Mouse (Mus musculus): ENCODE data around the gene Gclc. TPM values are rescaled to one million over a fixed set of nuclear protein-coding genes. Genes with fewer than 3 reads are reported as not detected.
A peak's percentile ranks its signal among the peaks of the same experiment; 100 is the strongest.

Gene Gclc
- polyA plus RNA-seq (2012; rRNA removed): 40.4 and 49.3 TPM in 2 replicates

DNA sequence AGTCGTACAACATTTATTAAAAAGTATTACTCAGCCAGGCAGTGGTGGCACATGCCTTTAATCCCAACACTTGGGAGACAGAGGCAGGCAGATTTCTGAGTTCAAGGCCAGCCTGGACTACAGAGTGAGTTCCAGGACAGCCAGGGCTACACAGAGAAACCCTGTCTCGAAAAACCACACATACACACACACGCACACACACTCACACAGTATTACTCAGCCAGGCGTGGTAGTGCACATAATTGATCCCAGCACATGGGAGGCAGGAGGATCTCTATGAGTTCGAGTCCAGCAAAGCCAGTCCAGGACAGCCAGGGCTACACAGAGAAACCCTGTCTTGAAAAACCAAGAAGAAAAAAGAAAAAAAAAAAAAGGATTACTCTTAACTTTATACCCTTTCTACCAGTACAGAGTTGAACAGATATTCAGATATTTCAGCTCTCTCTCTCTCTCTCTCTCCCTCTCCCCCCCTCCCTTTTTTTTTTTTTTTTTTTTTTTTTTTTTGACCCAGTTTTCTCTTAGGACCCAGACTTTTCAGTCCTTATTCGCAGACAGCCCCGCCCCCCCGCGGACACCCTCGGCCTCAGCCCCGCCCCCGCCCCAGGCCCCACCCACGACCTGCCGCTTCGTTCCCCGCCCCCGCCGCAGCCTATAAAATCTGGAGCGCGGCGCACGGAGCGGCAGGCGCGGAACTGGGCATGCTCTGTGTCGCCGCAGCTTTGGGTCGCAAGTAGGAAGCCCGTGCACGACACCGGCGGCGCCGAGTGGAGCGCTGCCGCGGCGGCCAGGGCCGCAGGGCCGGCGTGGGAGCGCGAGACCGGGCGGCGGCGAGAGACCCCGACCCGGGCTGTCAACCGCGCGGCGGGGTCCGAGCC lies at the start of gene Gclc:
TSS of gene Gclc (plus strand) at position 683 of the 875 bp plus-strand sequence.
- H3K4me3 ChIP-seq (replicated peaks; ENCODE audit: extremely low read depth, low read depth, low read length): peak within 1 kb of the TSS; percentile 97
- 8% methylated on average over 51 of the region's 54 CpGs for WGBS
- peaks cover 6% of the 10 kb centered on the region; the same call in 1 of the 2 replicates for H3K4me1 ChIP-seq (ENCODE audit: control insufficient read depth, insufficient read depth, low read length)
- TF ChIP-seq CTCF (IDR thresholded peaks at IDR 0.05; ENCODE audit: insufficient read depth, low read length): no peak
- TF ChIP-seq POLR2A (IDR thresholded peaks at IDR 0.05; ENCODE audit: borderline replicate concordance, extremely low read depth, low read depth, low read length): peak; percentile 97
- DNase-seq: peak; percentile 89

DNA sequence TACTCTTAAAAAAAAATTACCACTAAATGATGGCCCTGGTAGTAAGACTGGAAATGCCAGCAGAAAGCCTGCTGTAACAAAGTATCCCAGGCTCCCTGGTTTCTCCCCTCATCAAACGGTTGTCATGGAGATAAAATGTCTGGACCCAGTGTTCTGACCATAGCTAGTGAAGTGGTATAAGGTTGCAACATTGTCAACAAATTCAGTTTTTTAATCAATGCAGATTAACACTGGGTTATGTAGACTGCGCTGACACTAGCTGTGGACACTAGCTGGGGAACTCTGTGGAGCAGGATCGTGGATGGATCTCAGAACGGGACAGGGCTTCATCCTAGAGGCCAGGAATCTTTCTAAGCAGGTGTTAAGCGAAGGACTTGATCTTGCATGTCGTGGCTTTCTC lies 47.8 kb upstream of the Gclc start:
- Histone ChIP-seq H3K4me1 (ENCODE audit: control insufficient read depth, insufficient read depth, low read length) (peaks cover 6% of the 10 kb centered on the region), H3K4me3 (replicated peaks; ENCODE audit: extremely low read depth, low read depth, low read length) (no peak overlapping the region)
- no peak for TF ChIP-seq CTCF (IDR thresholded peaks at IDR 0.05; ENCODE audit: insufficient read depth, low read length)
- no peak for TF ChIP-seq POLR2A (IDR thresholded peaks at IDR 0.05; ENCODE audit: borderline replicate concordance, extremely low read depth, low read depth, low read length)
- 73% methylated on average over 6 of the region's 6 CpGs for WGBS
- no peak for DNase-seq

DNA sequence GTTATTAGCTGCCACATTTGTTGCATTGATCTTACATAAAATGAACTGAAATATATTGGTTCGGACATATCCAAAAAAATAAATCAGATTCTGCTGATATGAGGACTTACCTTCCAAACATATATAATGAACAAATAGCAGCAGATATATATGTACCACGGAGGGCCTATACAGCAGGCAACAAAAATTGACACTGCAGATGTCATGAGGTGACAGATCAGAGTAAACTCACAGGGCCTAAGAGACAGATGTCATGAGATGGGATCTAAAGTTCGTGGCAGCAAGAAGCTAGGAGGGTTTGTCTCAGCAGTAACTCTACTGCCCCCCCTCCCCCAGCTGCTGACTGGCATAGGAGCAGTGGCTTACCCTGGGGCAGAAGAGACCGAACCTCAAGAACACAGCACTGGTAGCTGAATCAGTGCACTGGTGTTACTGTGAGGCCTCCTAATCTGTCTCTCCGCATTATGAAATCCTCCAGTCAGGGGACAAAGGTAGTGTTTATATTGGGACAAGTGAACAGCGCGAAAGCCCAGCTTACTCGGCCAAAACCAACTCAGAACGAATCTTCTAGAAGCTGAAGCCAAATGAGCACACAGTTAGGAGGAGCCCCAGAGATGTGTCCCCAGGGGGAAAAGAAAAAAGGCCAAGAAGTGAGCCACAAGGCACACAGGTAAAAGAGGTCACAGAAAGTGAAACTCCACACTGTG lies 46.7 kb upstream of the Gclc start:
- WGBS: 63% methylated on average over 9 of the region's 9 CpGs
- no peak for TF ChIP-seq CTCF (IDR thresholded peaks at IDR 0.05; ENCODE audit: insufficient read depth, low read length)
- no peak for TF ChIP-seq POLR2A (IDR thresholded peaks at IDR 0.05; ENCODE audit: borderline replicate concordance, extremely low read depth, low read depth, low read length)
- H3K4me3 ChIP-seq (replicated peaks; ENCODE audit: extremely low read depth, low read depth, low read length): no peak overlapping the region
- no peak for DNase-seq
- peaks cover 6% of the 10 kb centered on the region for H3K4me1 ChIP-seq (ENCODE audit: control insufficient read depth, insufficient read depth, low read length)

DNA sequence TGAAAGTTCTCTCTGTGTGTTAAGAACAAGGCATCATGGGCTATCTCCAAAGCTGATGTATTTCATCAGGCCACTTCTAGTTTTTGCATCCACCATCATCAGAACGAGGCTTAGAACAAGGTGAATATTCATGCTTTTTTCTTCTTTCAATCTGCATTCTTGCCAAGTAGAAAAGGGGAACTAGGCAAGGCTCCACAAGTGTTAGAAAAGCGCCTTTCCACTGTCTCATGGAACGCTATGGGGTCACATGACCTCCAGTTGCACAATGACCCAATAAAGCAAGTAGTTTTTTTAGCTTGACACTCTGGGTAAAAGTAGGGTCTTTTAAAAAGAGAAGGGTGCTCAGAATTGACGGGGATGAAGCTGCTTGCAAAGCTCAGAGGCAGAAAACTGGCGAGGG lies 45.4 kb upstream of the Gclc start:
- Histone ChIP-seq H3K4me1 (ENCODE audit: control insufficient read depth, insufficient read depth, low read length) (peaks cover 3% of the 10 kb centered on the region), H3K4me3 (replicated peaks; ENCODE audit: extremely low read depth, low read depth, low read length) (no peak overlapping the region)
- 57% methylated on average over 5 of the region's 5 CpGs for WGBS
- TF ChIP-seq CTCF (IDR thresholded peaks at IDR 0.05; ENCODE audit: insufficient read depth, low read length): no peak
- no peak for TF ChIP-seq POLR2A (IDR thresholded peaks at IDR 0.05; ENCODE audit: borderline replicate concordance, extremely low read depth, low read depth, low read length)
- DNase-seq: no peak

DNA sequence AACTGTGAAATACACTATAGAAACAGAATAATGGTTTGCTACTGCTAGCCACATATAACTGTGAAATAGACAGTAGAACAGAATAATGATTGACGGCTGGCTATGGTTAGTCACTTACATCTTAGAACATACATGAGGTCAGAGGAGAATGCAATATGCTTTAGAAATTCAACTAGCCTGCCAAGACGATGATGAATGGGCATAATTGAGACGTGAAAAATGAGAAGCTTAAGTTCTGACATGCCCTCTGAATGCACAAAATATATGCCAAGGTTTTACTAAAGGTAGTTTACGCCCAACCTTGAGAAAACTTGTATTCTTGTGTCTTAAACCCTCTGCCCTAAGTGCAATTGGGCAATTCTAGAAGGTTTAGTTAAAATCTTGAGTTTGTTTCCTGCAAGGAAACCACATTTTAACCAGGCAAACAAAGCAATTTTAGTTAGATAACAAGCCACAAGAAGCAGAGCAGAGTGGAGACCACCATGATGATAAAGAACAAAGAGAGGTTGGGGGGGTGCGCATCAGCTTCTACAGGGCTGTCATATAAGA lies 43.2 kb upstream of the Gclc start:
- H3K4me1 ChIP-seq (ENCODE audit: control insufficient read depth, insufficient read depth, low read length): no peaks in the 10 kb centered on the region
- H3K4me3 ChIP-seq (replicated peaks; ENCODE audit: extremely low read depth, low read depth, low read length): no peak overlapping the region
- 70% methylated on average over 5 of the region's 5 CpGs for whole genome bisulfite sequencing
- DNase-seq: no peak
- TF ChIP-seq CTCF (IDR thresholded peaks at IDR 0.05; ENCODE audit: insufficient read depth, low read length) (no peak), POLR2A (IDR thresholded peaks at IDR 0.05; ENCODE audit: borderline replicate concordance, extremely low read depth, low read depth, low read length) (no peak)

DNA sequence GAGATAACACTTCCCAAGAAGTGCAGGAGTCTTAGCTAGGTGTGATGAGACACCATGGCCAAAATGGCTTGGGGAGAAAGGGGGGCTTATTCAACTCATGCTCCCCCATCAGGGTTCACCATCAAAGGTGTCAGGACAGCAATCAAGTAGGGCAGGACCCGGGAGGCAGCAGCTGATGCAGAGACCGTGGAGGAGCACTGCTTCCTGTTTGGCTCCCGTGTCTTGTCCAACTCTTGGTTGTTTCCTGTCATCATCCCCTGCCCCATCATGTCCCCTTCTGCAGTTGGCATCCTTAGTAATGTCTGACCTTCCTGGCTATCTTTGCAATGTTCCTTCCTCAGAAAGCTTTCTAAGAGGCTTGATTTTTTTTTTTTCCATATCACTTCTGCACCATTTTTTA lies 41.5 kb upstream of the Gclc start:
- 26% methylated on average over 3 of the region's 3 CpGs for WGBS
- TF ChIP-seq CTCF (IDR thresholded peaks at IDR 0.05; ENCODE audit: insufficient read depth, low read length): no peak
- TF ChIP-seq POLR2A (IDR thresholded peaks at IDR 0.05; ENCODE audit: borderline replicate concordance, extremely low read depth, low read depth, low read length): no peak
- no peak overlapping the region for H3K4me3 ChIP-seq (replicated peaks; ENCODE audit: extremely low read depth, low read depth, low read length)
- H3K4me1 ChIP-seq (ENCODE audit: control insufficient read depth, insufficient read depth, low read length): no peaks in the 10 kb centered on the region
- DNase-seq: no peak

DNA sequence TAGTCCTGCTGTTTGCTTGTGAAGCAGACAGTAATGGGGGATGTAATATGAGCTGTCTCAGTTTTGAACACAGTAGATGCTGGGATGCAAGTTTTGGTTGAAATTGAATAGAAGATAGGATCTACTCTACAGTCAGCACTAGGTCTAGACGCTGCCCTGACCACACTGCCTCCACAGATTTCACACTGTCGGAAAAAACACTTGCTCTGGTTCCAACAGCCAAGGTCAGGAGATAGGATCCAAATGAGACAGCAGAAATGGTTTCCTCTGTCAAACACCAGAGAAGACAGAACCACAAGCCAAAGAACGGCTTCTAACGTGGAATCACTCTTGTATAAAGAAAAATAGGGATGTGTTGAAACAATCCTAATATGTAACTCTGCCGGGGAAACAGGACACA lies 41.0 kb upstream of the Gclc start:
- no peak for DNase-seq
- no peaks in the 10 kb centered on the region for H3K4me1 ChIP-seq (ENCODE audit: control insufficient read depth, insufficient read depth, low read length)
- no peak overlapping the region for H3K4me3 ChIP-seq (replicated peaks; ENCODE audit: extremely low read depth, low read depth, low read length)
- TF ChIP-seq POLR2A (IDR thresholded peaks at IDR 0.05; ENCODE audit: borderline replicate concordance, extremely low read depth, low read depth, low read length) (no peak), CTCF (IDR thresholded peaks at IDR 0.05; ENCODE audit: insufficient read depth, low read length) (no peak)
- 69% methylated on average over 5 of the region's 5 CpGs for WGBS

DNA sequence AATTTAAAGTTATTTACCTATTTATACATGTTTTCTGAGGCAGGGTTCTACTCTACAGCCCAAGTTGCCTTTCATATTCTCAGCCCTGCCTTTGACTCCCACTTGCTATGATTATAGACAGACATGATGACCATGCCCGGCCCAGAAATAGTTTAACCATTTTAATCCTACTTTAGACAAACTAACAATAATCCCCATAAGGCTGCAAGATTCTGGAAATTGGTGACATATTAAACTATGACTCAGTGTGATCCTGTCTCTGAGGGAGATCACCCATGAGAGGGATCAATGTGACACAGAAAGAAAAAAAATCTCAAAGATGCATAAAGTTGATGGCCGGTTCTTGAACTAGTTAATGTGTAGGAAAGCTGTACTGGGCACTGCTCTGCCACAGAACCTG lies 39.1 kb upstream of the Gclc start:
- TF ChIP-seq CTCF (IDR thresholded peaks at IDR 0.05; ENCODE audit: insufficient read depth, low read length) (no peak), POLR2A (IDR thresholded peaks at IDR 0.05; ENCODE audit: borderline replicate concordance, extremely low read depth, low read depth, low read length) (no peak)
- Histone ChIP-seq H3K4me3 (replicated peaks; ENCODE audit: extremely low read depth, low read depth, low read length) (no peak overlapping the region), H3K4me1 (ENCODE audit: control insufficient read depth, insufficient read depth, low read length) (no peaks in the 10 kb centered on the region)
- 95% methylated on average over 2 of the region's 2 CpGs for WGBS
- DNase-seq: no peak

DNA sequence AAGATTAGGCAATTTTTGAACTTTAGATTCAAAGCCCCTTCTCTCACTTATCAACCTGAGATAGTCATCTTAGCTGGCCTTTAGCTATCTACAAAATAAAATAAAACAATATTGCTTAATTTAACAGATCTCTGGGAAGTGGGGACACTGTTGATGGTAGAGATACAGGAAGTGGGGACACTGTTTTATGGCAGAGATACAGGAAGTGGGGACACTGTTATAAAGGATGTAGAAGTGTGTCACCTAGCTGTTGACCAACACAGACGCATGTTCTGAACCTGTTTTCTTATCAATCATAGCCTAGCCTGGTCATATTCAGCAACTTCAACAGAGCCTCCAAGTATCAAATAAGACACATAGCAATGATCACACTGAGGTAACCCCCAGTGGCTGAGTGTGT lies 38.3 kb upstream of the Gclc start:
- no peak overlapping the region for H3K4me3 ChIP-seq (replicated peaks; ENCODE audit: extremely low read depth, low read depth, low read length)
- H3K4me1 ChIP-seq (ENCODE audit: control insufficient read depth, insufficient read depth, low read length): no peaks in the 10 kb centered on the region
- no peak for DNase-seq
- WGBS: 77% methylated on average over 1 of the region's 1 CpGs
- TF ChIP-seq CTCF (IDR thresholded peaks at IDR 0.05; ENCODE audit: insufficient read depth, low read length) (no peak), POLR2A (IDR thresholded peaks at IDR 0.05; ENCODE audit: borderline replicate concordance, extremely low read depth, low read depth, low read length) (no peak)
